Mouse (Mus musculus) brain, embryonic 18.5 days (tissue): Measurements from ENCODE around the gene Dmrt3.

ENCODE experiments used
- DNase-seq: peaks from one replicate; pipeline ENCODE4 v3.0.0-alpha.2; 2012; ENCODE audit warnings: low read depth, low spot score

The Dmrt3 gene

GRCm38 (mm10) chr19:25610015-25610410, at the start of gene Dmrt3:
Gene Dmrt3 (plus strand): TSS chr19:25610301.
- no peak for DNase-seq

- DNase-seq = no peak
These were observed 45.7 kb upstream of the Dmrt3 start for GRCm38 (mm10) chr19:25564430-25564829.

GRCm38 (mm10) chr19:25569778-25570177, 40.3 kb upstream of the Dmrt3 start:
- no peak for DNase-seq

GRCm38 (mm10) chr19:25574431-25574830, 35.7 kb upstream of the Dmrt3 start:
- DNase-seq = no peak

- DNase-seq = no peak
These were observed 34.9 kb upstream of the Dmrt3 start for GRCm38 (mm10) chr19:25574981-25575814.

GRCm38 (mm10) chr19:25578358-25578757, 31.7 kb upstream of the Dmrt3 start:
- DNase-seq = no peak

- DNase-seq = no peak
These were observed 30.7 kb upstream of the Dmrt3 start for GRCm38 (mm10) chr19:25579440-25579839.

DNA sequence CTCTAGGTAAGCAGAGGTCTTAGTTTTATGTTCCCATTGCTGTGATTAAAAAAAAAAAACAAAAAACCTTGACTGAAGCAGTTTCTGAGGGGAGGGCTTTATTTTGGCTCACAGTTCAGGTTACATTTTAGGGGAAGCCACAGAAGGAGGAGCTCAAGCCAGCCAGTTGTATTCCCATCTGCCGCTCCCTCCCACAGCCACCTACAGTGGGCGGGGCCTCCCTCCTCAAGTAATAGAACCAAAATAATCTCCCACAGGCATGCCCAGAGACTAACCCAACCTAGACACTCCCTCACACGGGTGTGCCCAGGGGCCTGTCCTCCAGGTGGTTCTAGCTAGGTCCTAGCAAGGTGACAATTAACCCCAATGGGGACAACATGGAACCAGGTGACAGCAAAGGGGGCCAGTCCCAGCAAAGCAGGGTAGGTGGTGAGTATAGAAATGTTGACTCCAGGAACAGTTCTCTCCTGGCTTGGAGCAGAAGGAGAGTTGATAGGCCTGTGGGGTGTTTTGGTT, 12.3 kb upstream of the Dmrt3 start:
- DNase-seq = no peak

GRCm38 (mm10) chr19:25598626-25599025, 11.5 kb upstream of the Dmrt3 start:
- no peak for DNase-seq

DNA sequence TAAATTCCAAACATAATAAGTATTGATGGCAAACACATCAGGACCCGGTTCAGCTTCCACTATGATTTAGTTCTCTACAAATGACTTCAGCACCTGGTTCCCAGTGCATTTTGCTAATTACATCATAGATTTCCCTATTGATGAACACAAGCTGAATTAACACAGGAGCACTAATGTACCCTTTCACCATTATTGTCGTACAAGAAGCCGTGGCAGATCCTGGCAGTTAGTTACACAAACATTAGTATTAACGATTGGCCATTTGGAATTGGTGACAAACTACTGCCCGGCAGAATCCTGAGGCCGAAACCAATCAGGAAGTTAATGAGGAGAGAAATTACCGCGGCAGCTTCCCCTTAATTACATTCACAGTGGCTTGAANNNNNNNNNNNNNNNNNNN, 8.1 kb upstream of the Dmrt3 start:
- no peak for DNase-seq

DNA sequence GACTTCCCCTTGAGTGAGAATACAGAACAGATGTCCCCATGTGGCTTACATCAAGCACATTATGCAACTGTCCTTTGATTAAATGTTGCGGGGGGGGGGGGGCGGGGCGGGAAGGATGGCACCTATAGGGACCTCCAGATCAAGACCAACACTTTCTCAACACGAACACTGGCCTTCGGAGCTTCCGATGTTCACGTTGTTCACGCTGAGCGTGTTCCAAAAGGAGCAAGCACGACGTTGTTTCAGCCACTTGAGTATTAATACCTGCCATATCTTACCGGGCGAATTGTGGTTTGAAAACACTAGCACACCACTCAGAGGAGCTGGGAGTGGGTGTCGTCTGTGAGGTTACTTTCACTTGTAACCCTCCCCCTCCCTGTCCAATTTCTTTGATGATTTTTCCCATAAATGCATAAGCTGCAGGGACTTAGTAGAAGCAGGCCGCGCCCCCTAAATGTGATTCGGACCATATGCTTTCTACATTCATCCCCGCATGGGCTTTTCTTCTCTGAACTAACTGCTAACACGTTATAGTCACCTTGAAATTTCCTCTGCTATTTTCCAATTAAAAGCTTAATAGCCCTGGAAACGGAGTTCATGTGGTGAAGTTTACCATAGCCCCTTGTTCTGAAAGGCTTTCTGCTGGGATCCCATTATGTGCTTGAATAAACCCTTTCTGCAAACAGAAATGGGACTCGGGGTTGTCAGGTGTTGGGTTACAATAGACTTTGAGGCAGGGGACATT, 2.5 kb upstream of the Dmrt3 start:
- DNase-seq = no peak

DNA sequence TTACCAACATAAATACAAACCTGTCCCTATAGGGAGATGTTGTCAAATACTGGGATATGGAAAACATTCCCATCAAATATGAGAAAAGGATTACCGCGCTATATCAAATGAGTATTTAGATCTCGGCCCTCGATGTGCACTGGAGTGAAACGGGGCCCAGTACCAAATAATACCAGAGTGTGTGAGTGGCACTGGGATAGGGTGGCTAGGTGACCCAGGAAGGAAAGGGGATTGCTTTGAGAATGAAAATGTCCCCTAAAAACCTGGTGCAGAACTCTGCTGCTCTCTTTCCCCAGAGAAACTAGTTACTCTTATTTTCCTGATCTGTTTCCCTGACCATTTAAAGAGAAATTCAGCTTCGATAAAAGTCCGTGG, 1.9 kb upstream of the Dmrt3 start:
- no peak for DNase-seq

DNA sequence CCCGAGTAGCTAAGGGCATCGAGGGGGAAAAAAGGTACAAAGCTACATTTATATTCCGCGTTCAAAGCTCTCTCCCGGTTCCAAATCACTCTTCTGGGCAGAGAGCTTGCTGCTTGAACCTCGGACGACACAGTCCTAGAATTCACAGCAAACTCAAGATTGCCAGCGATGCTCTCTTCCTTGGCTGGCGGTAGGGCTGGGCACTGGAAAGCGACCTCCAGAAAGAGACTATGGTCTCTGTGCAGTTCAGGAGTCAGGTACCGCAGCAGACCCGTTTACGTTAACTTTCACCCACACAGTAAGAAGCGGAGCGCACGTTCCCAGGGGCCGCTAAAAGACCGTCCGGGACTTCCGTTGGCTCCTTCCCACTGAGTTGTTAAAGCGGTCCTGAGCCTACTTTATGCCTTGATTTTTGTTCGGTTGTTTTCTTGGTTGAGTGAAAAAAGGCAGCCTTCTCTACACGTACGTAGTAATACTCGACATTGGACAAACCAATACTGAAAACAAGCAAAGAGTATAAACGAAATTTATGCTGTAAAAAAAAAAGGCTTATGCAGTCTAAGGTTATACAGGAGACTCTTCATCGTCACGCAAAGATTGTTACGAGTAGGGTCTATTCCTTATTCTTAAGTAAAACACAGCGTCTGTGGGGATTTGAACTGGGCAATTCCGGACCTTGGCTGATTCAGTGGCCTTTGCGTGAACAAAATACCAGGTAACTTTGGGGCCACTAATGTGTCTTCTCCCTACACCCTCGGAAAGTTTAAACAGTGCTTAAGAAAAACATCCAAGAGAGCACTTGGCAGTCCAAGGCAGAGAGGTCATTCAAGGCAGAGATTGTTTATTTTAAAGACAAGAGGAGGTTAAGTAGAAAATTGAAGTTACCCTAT, 895 bp upstream of the Dmrt3 start:
- no peak for DNase-seq

- DNase-seq = no peak
These were observed 460 bp downstream of the Dmrt3 start for GRCm38 (mm10) chr19:25610411-25611111.

GRCm38 (mm10) chr19:25611116-25611515, 1.0 kb downstream of the Dmrt3 start:
- no peak for DNase-seq

- no peak for DNase-seq
These were observed 2.0 kb downstream of the Dmrt3 start for GRCm38 (mm10) chr19:25611876-25612805.

- no peak for DNase-seq
These were observed 2.8 kb downstream of the Dmrt3 start for GRCm38 (mm10) chr19:25612806-25613295.

- no peak for DNase-seq
These were observed 3.6 kb downstream of the Dmrt3 start for GRCm38 (mm10) chr19:25613476-25614300.

GRCm38 (mm10) chr19:25615889-25616288, 5.8 kb downstream of the Dmrt3 start:
- DNase-seq = no peak
